Mouse (Mus musculus) lung, postnatal 0 days (tissue): ENCODE measurements at regions not wholly inside any gene's neighbourhood (a gene's known extent, or its start where the extent isn't known, plus 50 kb on each side); places are given as distances from the start of the nearest gene placed in this dataset.
A peak's percentile ranks its signal among the peaks of the same experiment; 100 is the strongest.

Experiments used
- ATAC-seq: fragments of 200-750 bp; cut with Nextera tagmentation; 2 replicates; pipeline ENCODE4 v1.8.0; 2017; ENCODE audit warnings: moderate library complexity
- DNase-seq: peaks from one replicate; pipeline ENCODE4 v3.0.0-alpha.2; 2016; ENCODE audit warnings: low spot score
- H3K27ac ChIP-seq: fragments of 300-500 bp; sonication (generic); 2 replicates; pipeline ENCODE4 v1.5.1; 2014; ENCODE audit warnings: antibody characterized with exemption, mild to moderate bottlenecking, low read length, mixed read lengths
- H3K27me3 ChIP-seq: fragments of 300-500 bp; sonication (generic); replicated peaks from 2 replicates; pipeline ENCODE4 v1.6.1; 2014; ENCODE audit warnings: low read length, mixed read lengths; ENCODE audit not compliant: insufficient read depth
- H3K36me3 ChIP-seq: fragments of 300-500 bp; sonication (generic); 2 replicates; pipeline ENCODE4 v1.6.1; 2014; ENCODE audit warnings: low read length, mixed read lengths; ENCODE audit not compliant: insufficient read depth
- H3K4me1 ChIP-seq: fragments of 300-500 bp; sonication (generic); 2 replicates; pipeline ENCODE4 v1.6.1; 2014; ENCODE audit warnings: antibody characterized with exemption, low read depth, low read length, mixed read lengths; ENCODE audit not compliant: insufficient read depth
- H3K4me2 ChIP-seq: fragments of 300-500 bp; sonication (generic); replicated peaks from 2 replicates; pipeline ENCODE4 v1.6.1; 2014; ENCODE audit warnings: low read depth, mild to moderate bottlenecking, low read length, moderate library complexity, mixed read lengths
- H3K4me3 ChIP-seq: fragments of 300-500 bp; sonication (generic); 2 replicates; pipeline ENCODE4 v1.5.1; 2014; ENCODE audit warnings: low read depth, low read length
- H3K9ac ChIP-seq: fragments of 300-500 bp; sonication (generic); replicated peaks from 2 replicates; pipeline ENCODE4 v1.6.1; 2014; ENCODE audit warnings: low read depth, mild to moderate bottlenecking
- H3K9me3 ChIP-seq: fragments of 300-500 bp; sonication (generic); 2 replicates; pipeline ENCODE4 v1.6.1; 2016; ENCODE audit warnings: low read length, mixed read lengths
- CTCF ChIP-seq: IDR thresholded peaks from 2 replicates; pipeline ENCODE4 v1.5.1; 2016; ENCODE audit warnings: antibody characterized with exemption, mild to moderate bottlenecking
- EP300 ChIP-seq: IDR thresholded peaks from 2 replicates; pipeline ENCODE4 v1.6.1; 2016; ENCODE audit warnings: antibody characterized with exemption, mild to moderate bottlenecking, control low read depth
- WGBS: fragments of 180-500 bp; shearing (Covaris S2); extraction: QIAGEN DNeasy Blood & Tissue Kit; methylation state at CpG from one replicate; pipeline ENCODE4 v1.1.7; 2014; 5-methylcytosine and 5-hydroxymethylcytosine counted together

DNA sequence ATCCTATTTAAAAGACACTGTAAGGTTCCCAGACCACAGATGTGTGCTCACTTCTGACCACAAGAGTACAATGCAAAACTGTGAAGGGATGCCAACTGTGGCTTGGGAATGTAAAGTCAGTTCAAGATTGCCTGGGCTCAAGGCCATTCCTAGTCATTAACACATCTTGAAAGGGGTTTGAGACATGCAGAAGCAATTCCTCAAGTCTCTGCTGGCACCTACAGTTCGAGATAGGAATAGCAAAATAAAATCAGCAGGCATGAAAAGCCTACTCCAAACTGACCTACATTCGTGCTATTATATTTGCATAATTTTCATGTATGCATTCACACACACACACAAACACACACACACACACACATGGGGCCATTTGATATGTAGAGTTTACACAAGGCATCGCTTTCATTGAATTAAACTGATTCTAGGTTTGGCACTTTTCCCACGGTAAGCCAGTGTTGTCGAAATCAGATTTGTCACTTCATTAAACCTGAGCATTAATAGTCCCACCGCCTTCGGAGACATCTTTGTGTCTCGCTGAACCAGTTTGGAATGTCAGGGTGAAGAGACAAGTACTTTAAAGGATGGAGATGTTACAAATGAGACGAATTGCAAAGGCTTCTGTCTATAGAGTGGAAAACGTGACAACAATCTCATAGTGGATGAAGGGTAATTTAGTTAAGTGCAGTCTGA is 520.9 kb upstream of the Jmjd1c start:
- ATAC-seq = no peak

DNA sequence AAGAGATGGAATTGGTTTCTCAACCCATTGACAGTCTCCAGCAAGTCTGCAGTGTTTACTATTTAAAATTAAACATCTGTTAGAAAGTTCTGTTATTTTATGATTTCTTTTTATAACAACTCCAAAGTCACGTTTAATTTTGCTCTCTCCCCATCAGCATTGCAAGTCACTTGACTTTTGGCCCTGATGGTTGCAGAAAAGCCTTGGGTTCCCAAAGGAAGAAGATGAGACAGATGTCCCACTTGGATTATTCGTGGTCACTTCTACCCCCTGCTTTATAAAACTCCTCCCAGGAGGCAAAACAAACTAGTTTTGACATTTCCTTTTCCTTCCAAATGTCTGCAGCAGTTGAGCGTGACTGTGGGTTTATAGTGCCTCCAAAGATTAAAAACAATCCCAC is 502.9 kb upstream of the Jmjd1c start:
- no peak for DNase-seq
- no peak overlapping the region for H3K27ac ChIP-seq
- no peak for TF ChIP-seq EP300
- no peak for TF ChIP-seq CTCF

More for the DNA sequence above, 520.9 kb upstream of the Jmjd1c start:
- TF ChIP-seq CTCF (peak; percentile 68), EP300 (no peak)
- Histone ChIP-seq H3K27ac (no peak overlapping the region), H3K27me3 (no peaks in the 10 kb centered on the region), H3K36me3 (no peaks in the 10 kb centered on the region), H3K9ac (no peak overlapping the region), H3K4me2 (no peak overlapping the region), H3K9me3 (no peaks in the 10 kb centered on the region), H3K4me1 (no peaks in the 10 kb centered on the region), H3K4me3 (no peak overlapping the region)
- DNase-seq = peak; percentile 22
- WGBS = 33% methylated on average over 10 of the region's 10 CpGs

DNA sequence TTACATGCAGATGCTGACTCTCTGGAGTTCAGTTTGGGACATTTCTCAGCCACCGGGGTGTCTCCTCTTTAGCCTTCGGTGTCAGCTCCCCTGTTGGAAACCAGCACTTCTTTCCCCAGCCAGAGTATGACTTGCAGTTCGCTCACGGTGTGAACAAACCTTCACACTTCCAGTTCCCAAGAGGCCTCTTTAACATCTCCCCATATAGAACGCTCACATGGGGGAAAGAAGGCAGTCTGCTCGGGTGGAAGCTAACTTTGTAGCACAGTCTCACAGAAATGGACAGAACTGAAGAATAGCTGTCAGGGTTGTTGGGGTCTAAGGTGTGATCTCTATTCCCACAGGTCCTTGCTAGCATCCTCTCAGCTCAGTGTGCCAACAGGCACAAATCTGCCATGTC is 502.4 kb upstream of the Jmjd1c start:
- no peak for TF ChIP-seq CTCF
- no peak for TF ChIP-seq EP300
- ATAC-seq (no peak), DNase-seq (no peak)
- Histone ChIP-seq H3K36me3 (no peaks in the 10 kb centered on the region), H3K4me1 (no peaks in the 10 kb centered on the region), H3K27ac (no peak overlapping the region), H3K27me3 (no peaks in the 10 kb centered on the region), H3K4me2 (no peak overlapping the region), H3K4me3 (no peak overlapping the region), H3K9ac (no peak overlapping the region), H3K9me3 (no peaks in the 10 kb centered on the region)
- WGBS = 45% methylated on average over 6 of the region's 6 CpGs

More for the DNA sequence above, 502.9 kb upstream of the Jmjd1c start:
- Histone ChIP-seq H3K9ac (no peak overlapping the region), H3K4me3 (no peak overlapping the region), H3K9me3 (no peaks in the 10 kb centered on the region), H3K4me1 (no peaks in the 10 kb centered on the region), H3K4me2 (no peak overlapping the region), H3K27me3 (no peaks in the 10 kb centered on the region), H3K36me3 (no peaks in the 10 kb centered on the region)
- 44% methylated on average over 3 of the region's 3 CpGs for WGBS
- ATAC-seq = no peak

DNA sequence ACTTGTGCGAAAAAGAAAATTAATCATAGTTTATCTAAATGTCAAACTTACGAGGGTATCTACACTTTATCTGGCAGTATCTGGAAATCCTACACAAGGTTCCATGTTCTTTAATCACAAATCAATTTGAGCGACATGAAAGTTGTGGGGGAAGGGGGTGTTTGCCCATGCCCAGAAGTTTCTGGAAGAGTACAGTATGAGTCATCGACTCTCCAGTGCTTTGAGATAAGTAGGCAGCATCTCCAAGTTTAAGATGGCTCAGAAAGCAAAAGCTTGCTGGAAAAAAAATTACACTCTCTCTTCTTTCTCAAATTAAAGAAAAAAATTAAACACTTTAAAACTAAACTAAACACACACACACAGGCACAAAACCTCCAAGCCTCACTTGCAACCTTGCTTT is 498.0 kb upstream of the Jmjd1c start:
- ATAC-seq (no peak), DNase-seq (no peak)
- no peak for TF ChIP-seq CTCF
- TF ChIP-seq EP300 = no peak
- no peaks in the 10 kb centered on the region for H3K4me1 ChIP-seq
- no peaks in the 10 kb centered on the region for H3K36me3 ChIP-seq
- H3K27ac ChIP-seq = no peak overlapping the region
- H3K9me3 ChIP-seq = no peaks in the 10 kb centered on the region
- H3K9ac ChIP-seq = no peak overlapping the region
- H3K4me3 ChIP-seq = no peak overlapping the region
- WGBS = 54% methylated on average over 4 of the region's 4 CpGs
- H3K4me2 ChIP-seq = no peak overlapping the region
- no peaks in the 10 kb centered on the region for H3K27me3 ChIP-seq

DNA sequence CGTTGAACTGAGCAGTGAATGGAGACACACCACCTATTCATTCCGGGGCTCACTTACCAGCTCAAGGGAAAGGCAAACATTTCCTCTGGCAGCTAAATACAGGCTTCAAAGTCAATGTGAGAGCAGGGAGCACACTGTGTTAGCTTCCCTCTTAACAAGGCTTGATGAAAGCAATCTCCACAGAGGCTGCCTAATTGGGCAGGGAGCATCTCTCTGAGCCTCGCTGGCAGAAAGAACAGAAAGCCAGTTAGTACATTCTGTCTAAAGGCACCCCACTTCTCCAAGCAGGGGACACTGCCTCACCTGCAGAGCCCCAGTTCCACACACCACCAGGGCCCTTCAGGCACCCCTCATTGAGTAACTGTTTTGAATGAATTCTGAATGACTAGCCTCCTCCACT is 488.8 kb upstream of the Jmjd1c start:
- Histone ChIP-seq H3K4me2 (no peak overlapping the region), H3K4me3 (no peak overlapping the region), H3K9ac (no peak overlapping the region), H3K4me1 (no peaks in the 10 kb centered on the region), H3K27me3 (no peaks in the 10 kb centered on the region), H3K9me3 (no peaks in the 10 kb centered on the region), H3K36me3 (no peaks in the 10 kb centered on the region), H3K27ac (no peak overlapping the region)
- no peak for ATAC-seq
- 30% methylated on average over 3 of the region's 3 CpGs for whole genome bisulfite sequencing
- no peak for DNase-seq
- no peak for TF ChIP-seq CTCF
- TF ChIP-seq EP300 = no peak

DNA sequence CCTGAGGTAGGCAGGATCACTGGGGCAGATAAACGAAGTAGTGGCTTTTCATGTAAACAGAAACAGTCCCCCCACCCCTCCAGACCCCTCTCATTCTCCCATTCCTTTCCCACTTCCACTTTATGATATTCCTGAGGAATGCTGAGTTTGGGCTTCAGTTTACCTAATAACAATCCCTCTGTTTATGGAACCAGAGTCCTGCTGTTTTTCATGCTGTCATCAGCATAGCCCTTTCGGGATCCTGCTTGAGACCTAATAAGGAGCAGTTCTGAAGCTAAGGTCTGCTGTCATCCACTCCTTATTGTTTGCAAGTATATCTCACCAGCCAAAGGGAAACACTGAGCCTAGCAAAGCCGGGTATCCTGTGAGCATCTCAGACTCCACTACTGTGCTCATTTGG is 479.6 kb upstream of the Jmjd1c start:
- DNase-seq = no peak
- TF ChIP-seq EP300 = no peak
- no peak for TF ChIP-seq CTCF
- H3K4me2 ChIP-seq = no peak overlapping the region
- no peak overlapping the region for H3K4me3 ChIP-seq
- no peaks in the 10 kb centered on the region for H3K9me3 ChIP-seq
- WGBS = 45% methylated on average over 3 of the region's 3 CpGs
- H3K9ac ChIP-seq = no peak overlapping the region
- no peaks in the 10 kb centered on the region for H3K27me3 ChIP-seq
- no peak overlapping the region for H3K27ac ChIP-seq
- H3K36me3 ChIP-seq = no peaks in the 10 kb centered on the region
- ATAC-seq = no peak
- H3K4me1 ChIP-seq = no peaks in the 10 kb centered on the region

DNA sequence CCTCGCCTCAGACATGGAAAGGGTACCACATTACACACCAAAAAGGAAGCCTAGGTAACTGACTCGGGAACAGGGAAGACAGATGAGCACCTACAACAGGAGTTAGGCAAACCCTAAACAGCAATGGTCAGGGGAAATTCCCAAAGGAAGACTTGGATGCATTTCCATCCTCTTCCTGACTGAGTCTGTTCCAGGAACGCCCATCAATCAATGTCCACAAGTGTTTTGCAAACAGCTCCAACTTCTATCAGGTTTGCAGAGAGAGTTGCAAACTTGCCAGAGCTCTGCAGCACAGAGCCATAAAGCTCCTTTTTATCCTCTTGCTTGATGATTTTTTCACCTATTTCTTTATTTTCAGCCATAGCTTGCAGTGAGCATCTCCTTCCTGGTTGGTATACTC is 464.9 kb upstream of the Jmjd1c start:
- WGBS = 55% methylated on average over 3 of the region's 3 CpGs
- Histone ChIP-seq H3K27me3 (no peaks in the 10 kb centered on the region), H3K27ac (no peak overlapping the region), H3K36me3 (no peaks in the 10 kb centered on the region), H3K9ac (no peak overlapping the region), H3K9me3 (no peaks in the 10 kb centered on the region), H3K4me3 (no peak overlapping the region), H3K4me1 (no peaks in the 10 kb centered on the region), H3K4me2 (no peak overlapping the region)
- TF ChIP-seq CTCF = no peak
- no peak for TF ChIP-seq EP300
- no peak for ATAC-seq
- no peak for DNase-seq
